Mouse (Mus musculus) myocyte (in vitro differentiated cells): ENCODE measurements at regions not wholly inside any gene's neighbourhood (a gene's known extent, or its start where the extent isn't known, plus 50 kb on each side); places are given as distances from the start of the nearest gene placed in this dataset.

Experiments used
- H3K27me3 ChIP-seq: one replicate; pipeline ENCODE4 v1.6.1; 2011; ENCODE audit not compliant: control insufficient read depth, insufficient read depth, insufficient read length
- H3K36me3 ChIP-seq: one replicate; pipeline ENCODE4 v1.6.1; 2011; ENCODE audit not compliant: control insufficient read depth, insufficient read depth
- H3K4me2 ChIP-seq: one replicate; pipeline ENCODE4 v1.6.1; 2011; ENCODE audit warnings: low read depth, control low read depth
- H3K4me3 ChIP-seq: one replicate; pipeline ENCODE4 v1.5.1; 2011; ENCODE audit warnings: mild to moderate bottlenecking, control low read depth, moderate library complexity
- H3K79me2 ChIP-seq: one replicate; pipeline ENCODE4 v1.6.1; 2011; ENCODE audit not compliant: control insufficient read depth, insufficient read depth
- H3ac ChIP-seq: one replicate; pipeline ENCODE4 v1.6.1; 2011; ENCODE audit not compliant: control insufficient read depth, insufficient read length
- CEBPB ChIP-seq: IDR thresholded peaks from 2 replicates; pipeline ENCODE4 v1.6.1; 2011; ENCODE audit warnings: mild to moderate bottlenecking, moderate library complexity; ENCODE audit not compliant: poor library complexity, insufficient read depth, severe bottlenecking
- E2F4 ChIP-seq: IDR thresholded peaks from one replicate; pipeline ENCODE4 v1.6.1; 2011; ENCODE audit warnings: mild to moderate bottlenecking, control low read depth, moderate library complexity; ENCODE audit not compliant: insufficient read depth
- MAX ChIP-seq: IDR thresholded peaks from one replicate; pipeline ENCODE4 v1.6.1; 2011; ENCODE audit warnings: low read depth, mild to moderate bottlenecking, control low read depth
- MYOD1 ChIP-seq, 3 experiments: IDR thresholded peaks; one replicate each; pipeline ENCODE4 v1.6.1; 2011; ENCODE audit warnings: control low read depth in 2 of 3, low read depth in 2 of 3, mild to moderate bottlenecking in 2 of 3, moderate library complexity in 1 of 3; ENCODE audit not compliant: insufficient read length in 2 of 3, control insufficient read depth in 1 of 3
- MYOG ChIP-seq, 3 experiments: IDR thresholded peaks; one replicate each; pipeline ENCODE4 v1.6.1; 2011; ENCODE audit warnings: control low read depth in 2 of 3, low read depth in 2 of 3, mild to moderate bottlenecking in 2 of 3; ENCODE audit not compliant: insufficient read length in 2 of 3, control insufficient read depth in 1 of 3, insufficient read depth in 1 of 3
- POLR2A ChIP-seq: IDR thresholded peaks from one replicate; pipeline ENCODE4 v1.6.1; 2011; ENCODE audit warnings: low read depth, mild to moderate bottlenecking, control low read depth, moderate library complexity; ENCODE audit not compliant: insufficient read length
- POLR2AphosphoS2 ChIP-seq: IDR thresholded peaks from one replicate; pipeline ENCODE4 v1.6.1; 2011; ENCODE audit warnings: low read depth, control low read depth; ENCODE audit not compliant: insufficient read length
- REST ChIP-seq: IDR thresholded peaks from one replicate; pipeline ENCODE4 v1.6.1; 2011; ENCODE audit warnings: mild to moderate bottlenecking, control low read depth, moderate library complexity; ENCODE audit not compliant: insufficient read depth, insufficient read length
- SRF ChIP-seq: IDR thresholded peaks from one replicate; pipeline ENCODE4 v1.6.1; 2011; ENCODE audit warnings: low read depth; ENCODE audit not compliant: control insufficient read depth, insufficient read length
- TCF12 ChIP-seq: IDR thresholded peaks from one replicate; pipeline ENCODE4 v1.6.1; 2011; ENCODE audit warnings: mild to moderate bottlenecking, control low read depth; ENCODE audit not compliant: poor library complexity, insufficient read depth, severe bottlenecking
- TCF3 ChIP-seq: IDR thresholded peaks from one replicate; pipeline ENCODE4 v1.6.1; 2011; ENCODE audit warnings: low read depth, control low read depth; ENCODE audit not compliant: insufficient read length
- USF1 ChIP-seq: IDR thresholded peaks from one replicate; pipeline ENCODE4 v1.6.1; 2011; ENCODE audit warnings: low read depth, mild to moderate bottlenecking, control low read depth, moderate library complexity

DNA sequence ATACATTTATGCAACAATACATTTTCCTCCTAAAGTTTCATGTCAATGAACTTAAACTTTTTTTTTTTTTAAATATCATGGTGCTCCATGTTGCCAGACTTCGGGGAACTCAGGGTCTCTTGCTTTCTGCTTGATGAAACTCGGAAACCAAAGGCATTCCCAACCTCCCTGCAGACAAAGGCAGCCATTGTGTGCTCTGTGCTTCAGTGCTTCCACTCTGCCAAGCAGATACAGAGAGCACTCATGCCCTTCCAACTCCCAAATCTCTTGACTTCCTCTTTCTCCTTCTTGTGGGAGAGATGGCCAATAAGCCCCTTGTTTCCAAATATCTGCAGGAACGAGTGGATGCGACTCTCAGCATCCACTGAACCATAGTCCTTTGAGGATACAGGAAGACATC, 94.0 kb upstream of the Klf3 start:
- TF ChIP-seq TCF3: no peak
- no peak for TF ChIP-seq MYOG (IDR thresholded peaks at IDR 0.05; ENCODE audit: control insufficient read depth in 1 of 3, insufficient read depth in 1 of 3, insufficient read length in 2 of 3, low read depth in 2 of 3)
- no peak for TF ChIP-seq MAX
- TF ChIP-seq USF1: no peak
- TF ChIP-seq POLR2AphosphoS2: no peak
- TF ChIP-seq MYOD1 (IDR thresholded peaks at IDR 0.05; ENCODE audit: control insufficient read depth in 1 of 3, insufficient read length in 2 of 3, low read depth in 2 of 3): no peak
- TF ChIP-seq TCF12: no peak
- TF ChIP-seq CEBPB: no peak
- TF ChIP-seq POLR2A: no peak
- TF ChIP-seq REST: no peak
- TF ChIP-seq SRF: no peak
- TF ChIP-seq E2F4: no peak
- no peak overlapping the region for H3ac ChIP-seq
- no peak overlapping the region for H3K4me3 ChIP-seq
- H3K36me3 ChIP-seq: no peaks in the 10 kb centered on the region
- H3K4me2 ChIP-seq: no peak overlapping the region
- H3K79me2 ChIP-seq: no peaks in the 10 kb centered on the region
- no peaks in the 10 kb centered on the region for H3K27me3 ChIP-seq

- H3K4me2 ChIP-seq: no peak overlapping the region
- no peak overlapping the region for H3ac ChIP-seq
- TF ChIP-seq CEBPB: no peak
- no peak for TF ChIP-seq MYOG (IDR thresholded peaks at IDR 0.05; ENCODE audit: control insufficient read depth in 1 of 3, insufficient read depth in 1 of 3, insufficient read length in 2 of 3, low read depth in 2 of 3)
- TF ChIP-seq MYOD1 (IDR thresholded peaks at IDR 0.05; ENCODE audit: control insufficient read depth in 1 of 3, insufficient read length in 2 of 3, low read depth in 2 of 3): no peak
- no peak for TF ChIP-seq TCF3
- no peak for TF ChIP-seq POLR2A
- no peak for TF ChIP-seq REST
- TF ChIP-seq MAX: no peak
- no peak for TF ChIP-seq TCF12
- no peak for TF ChIP-seq E2F4
- no peak for TF ChIP-seq SRF
- no peak for TF ChIP-seq POLR2AphosphoS2
- no peak for TF ChIP-seq USF1
- no peak overlapping the region for H3K4me3 ChIP-seq
- H3K27me3 ChIP-seq: no peaks in the 10 kb centered on the region
- no peaks in the 10 kb centered on the region for H3K79me2 ChIP-seq
- no peaks in the 10 kb centered on the region for H3K36me3 ChIP-seq
These were observed 93.0 kb upstream of the Klf3 start for GRCm38 (mm10) chr5:64710236-64710635.

DNA sequence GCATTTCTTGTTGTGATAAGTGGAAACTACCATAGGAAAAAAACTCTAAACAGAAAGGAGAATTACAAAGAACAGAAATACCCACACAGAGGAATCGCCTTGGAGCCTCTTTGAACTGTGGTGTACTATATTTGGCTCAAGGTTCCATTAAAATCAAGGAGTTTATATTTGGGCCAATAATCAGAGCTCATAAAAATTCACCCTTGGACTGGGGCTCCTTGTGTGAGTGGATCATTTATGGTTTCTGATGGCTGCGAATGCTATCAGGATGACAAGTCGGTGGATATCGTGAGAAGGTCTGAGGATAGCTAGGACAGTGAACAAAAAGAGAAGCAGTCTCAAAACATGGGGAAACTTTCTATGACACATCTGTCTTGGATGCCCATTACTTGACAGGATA, 92.2 kb upstream of the Klf3 start:
- Histone ChIP-seq H3K36me3 (no peaks in the 10 kb centered on the region), H3K79me2 (no peaks in the 10 kb centered on the region), H3ac (no peak overlapping the region), H3K4me2 (no peak overlapping the region), H3K27me3 (no peaks in the 10 kb centered on the region), H3K4me3 (no peak overlapping the region)
- no peak for TF ChIP-seq USF1
- TF ChIP-seq REST: no peak
- no peak for TF ChIP-seq E2F4
- TF ChIP-seq CEBPB: no peak
- no peak for TF ChIP-seq MAX
- TF ChIP-seq SRF: no peak
- no peak for TF ChIP-seq MYOD1 (IDR thresholded peaks at IDR 0.05; ENCODE audit: control insufficient read depth in 1 of 3, insufficient read length in 2 of 3, low read depth in 2 of 3)
- TF ChIP-seq TCF12: no peak
- TF ChIP-seq TCF3: no peak

GRCm38 (mm10) chr5:64714221-64714653, 89.0 kb upstream of the Klf3 start:
- Histone ChIP-seq H3K36me3 (no peaks in the 10 kb centered on the region), H3K27me3 (no peaks in the 10 kb centered on the region), H3K4me2 (peak overlapping the region; percentile 56), H3K79me2 (no peaks in the 10 kb centered on the region), H3ac (no peak overlapping the region), H3K4me3 (no peak overlapping the region)
- TF ChIP-seq TCF3 (peak; percentile 67), MAX (no peak), MYOG (IDR thresholded peaks at IDR 0.05; ENCODE audit: control insufficient read depth in 1 of 3, insufficient read depth in 1 of 3, insufficient read length in 2 of 3, low read depth in 2 of 3) (peak; percentile 69 to 99 (median 95)), MYOD1 (IDR thresholded peaks at IDR 0.05; ENCODE audit: control insufficient read depth in 1 of 3, insufficient read length in 2 of 3, low read depth in 2 of 3) (peak in 2 of 3 experiments; percentile 93 to 97), SRF (no peak), POLR2A (no peak), TCF12 (peak; percentile 77)

- H3K4me3 ChIP-seq: no peak overlapping the region
- TF ChIP-seq E2F4 (no peak), MYOD1 (IDR thresholded peaks at IDR 0.05; ENCODE audit: control insufficient read depth in 1 of 3, insufficient read length in 2 of 3, low read depth in 2 of 3) (peak in 1 of 3 experiments; percentile 46), POLR2A (no peak), TCF12 (no peak), TCF3 (no peak), USF1 (no peak), MYOG (IDR thresholded peaks at IDR 0.05; ENCODE audit: control insufficient read depth in 1 of 3, insufficient read depth in 1 of 3, insufficient read length in 2 of 3, low read depth in 2 of 3) (peak in 2 of 3 experiments; percentile 6 to 70), SRF (no peak), REST (no peak), MAX (no peak), CEBPB (no peak), POLR2AphosphoS2 (no peak)
- no peak overlapping the region for H3ac ChIP-seq
- H3K4me2 ChIP-seq: no peak overlapping the region
- no peaks in the 10 kb centered on the region for H3K27me3 ChIP-seq
- no peaks in the 10 kb centered on the region for H3K79me2 ChIP-seq
- H3K36me3 ChIP-seq: no peaks in the 10 kb centered on the region
These were observed 88.5 kb upstream of the Klf3 start for GRCm38 (mm10) chr5:64714710-64715109.
